Mouse (Mus musculus): ENCODE data around the gene Samd4b. TPM values are rescaled to one million over a fixed set of nuclear protein-coding genes. Genes with fewer than 3 reads are reported as not detected.
A peak's percentile ranks its signal among the peaks of the same experiment; 100 is the strongest.

Gene Samd4b
- polyA plus RNA-seq, 1 experiment from 2014 or later = 40.2 TPM

- H3K27ac ChIP-seq = no peak overlapping the region
- WGBS = 63% methylated on average over 10 of the region's 10 CpGs
- H3K4me1 ChIP-seq = peaks cover 14% of the 10 kb centered on the region
- no peak for DNase-seq (ENCODE audit: low spot score)
- no peak overlapping the region for H3K4me3 ChIP-seq
- H3K36me3 ChIP-seq = peaks cover 52% of the 10 kb centered on the region
- no peaks in the 10 kb centered on the region for H3K9me3 ChIP-seq (replicated peaks)
- H3K27me3 ChIP-seq (ENCODE audit: low read depth, poor library complexity, severe bottlenecking) = peaks cover 39% of the 10 kb centered on the region
Measured at GRCm38 (mm10) chr7:28464416-28465212, 133.3 kb downstream of the Samd4b start.

- DNase-seq (ENCODE audit: low spot score) = no peak
- peaks cover 71% of the 10 kb centered on the region for H3K36me3 ChIP-seq
Measured at GRCm38 (mm10) chr7:28462769-28463168, 135.2 kb downstream of the Samd4b start.

DNA sequence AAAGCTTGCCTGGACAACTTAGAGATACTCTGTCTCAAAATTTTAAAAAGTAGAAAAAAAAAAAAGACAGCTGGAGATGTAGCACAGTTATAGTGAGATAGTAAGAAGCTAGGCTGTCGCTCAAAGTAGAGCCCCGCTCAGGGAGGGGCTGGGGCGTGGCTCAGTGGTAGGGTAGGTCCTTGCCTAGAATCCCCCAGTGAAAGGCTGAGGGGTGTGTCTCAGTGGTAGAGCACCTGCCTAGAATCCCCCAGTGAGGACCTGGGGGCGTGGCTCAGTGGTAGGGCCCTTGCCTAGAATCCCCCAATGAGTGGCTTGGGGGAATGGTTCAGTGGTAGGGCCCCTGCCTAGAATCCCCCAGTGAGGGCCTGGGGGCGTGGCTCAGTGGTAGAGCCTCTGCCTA, 137.6 kb downstream of the Samd4b start:
- H3K4me3 ChIP-seq = no peak overlapping the region
- peaks cover 2% of the 10 kb centered on the region; the same call in 1 of the 2 replicates for H3K27me3 ChIP-seq (ENCODE audit: low read depth, poor library complexity, severe bottlenecking)
- H3K36me3 ChIP-seq = peaks cover 92% of the 10 kb centered on the region
- no peaks in the 10 kb centered on the region for H3K9me3 ChIP-seq (replicated peaks)
- H3K27ac ChIP-seq = no peak overlapping the region
- H3K4me1 ChIP-seq = no peaks in the 10 kb centered on the region; the same call in 1 of the 2 replicates
- no peak for DNase-seq (ENCODE audit: low spot score)
- 93% methylated on average over 5 of the region's 5 CpGs for WGBS

More at GRCm38 (mm10) chr7:28462769-28463168, 135.2 kb downstream of the Samd4b start:
- Histone ChIP-seq H3K27me3 (ENCODE audit: low read depth, poor library complexity, severe bottlenecking) (peaks cover 26% of the 10 kb centered on the region), H3K4me1 (peaks cover 14% of the 10 kb centered on the region), H3K9me3 (replicated peaks) (no peaks in the 10 kb centered on the region), H3K4me3 (no peak overlapping the region), H3K27ac (no peak overlapping the region)
- WGBS = 96% methylated on average over 2 of the region's 2 CpGs

DNA sequence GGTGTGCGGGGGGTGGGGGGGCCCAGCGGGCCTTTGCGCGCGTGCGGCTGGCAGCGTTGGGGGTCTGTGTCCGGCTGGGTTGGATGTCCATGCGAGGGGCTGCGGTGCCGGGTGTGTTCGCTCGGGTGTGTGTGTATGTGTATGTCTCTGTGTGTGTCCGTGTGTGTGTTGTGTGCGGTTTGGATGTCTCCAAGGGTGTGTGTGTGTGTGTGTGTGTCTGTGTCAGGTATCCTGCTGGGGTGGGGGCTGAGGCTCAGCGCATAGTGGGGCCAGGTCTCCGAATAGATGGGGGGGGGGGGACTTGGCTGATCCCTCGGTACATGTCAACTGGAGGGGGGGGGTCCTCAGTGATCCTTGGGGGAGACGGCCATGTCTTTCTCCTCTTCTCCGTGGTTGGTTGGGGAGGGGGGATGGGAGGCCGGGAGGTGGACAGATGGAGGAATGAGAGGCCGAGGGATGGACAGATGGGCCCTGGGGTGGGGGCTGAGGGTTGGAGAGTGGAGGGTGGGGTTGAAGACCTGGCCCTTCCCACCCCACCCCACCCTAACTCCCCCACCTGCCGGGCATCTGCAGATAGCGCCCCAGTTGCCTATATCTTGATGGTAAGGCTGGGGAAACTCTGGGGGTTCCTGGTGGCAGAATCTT, 145.5 kb downstream of the Samd4b start:
- 4% methylated on average over 24 of the region's 24 CpGs for WGBS
- no peaks in the 10 kb centered on the region for H3K9me3 ChIP-seq (replicated peaks)
- DNase-seq (ENCODE audit: low spot score) = no peak

DNA sequence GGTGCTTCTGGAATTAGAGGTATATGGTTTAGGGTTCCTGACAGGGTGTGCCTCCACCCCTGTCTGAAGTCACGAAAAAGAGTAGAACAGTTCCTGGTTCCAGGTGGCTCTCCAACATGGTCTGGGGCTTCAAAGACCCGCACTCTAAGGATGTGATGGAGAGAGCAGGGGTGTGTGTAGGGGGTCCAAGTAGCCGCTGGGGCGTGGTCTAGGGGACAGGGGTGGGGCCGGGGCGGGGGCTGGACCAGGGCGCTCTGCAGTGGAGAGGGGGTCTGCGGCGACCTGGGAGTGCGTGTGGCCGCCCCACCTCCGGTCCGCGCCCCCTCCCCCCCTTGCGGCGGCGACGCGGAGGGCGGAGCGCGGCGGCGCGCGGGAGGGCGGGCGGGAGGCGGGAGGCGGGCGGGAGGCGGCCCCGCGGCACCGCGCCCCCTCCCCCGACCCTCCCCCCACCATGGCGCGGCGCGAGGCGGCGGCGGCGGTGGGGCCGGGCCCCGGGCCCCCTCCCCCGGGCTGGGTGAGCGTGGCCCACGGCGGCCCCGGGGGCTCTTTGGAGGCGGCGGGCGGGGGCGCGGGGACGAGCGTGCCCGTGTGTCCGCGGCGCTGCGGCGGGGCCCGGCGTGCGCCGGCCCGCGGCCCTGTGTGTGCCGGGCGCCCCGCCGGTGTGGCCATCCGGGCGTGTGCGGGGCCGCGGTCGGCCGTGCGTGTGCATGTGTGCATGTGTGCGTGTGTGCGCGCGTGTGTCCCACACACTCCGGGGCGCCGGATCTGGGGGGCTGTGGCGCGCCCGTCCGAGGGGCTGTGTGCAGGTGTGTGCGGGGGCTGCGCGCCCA, 146.2 kb downstream of the Samd4b start, which contains the start of gene Lrfn1:
Gene Lrfn1, plus strand, starts transcription at position 450 of the 830 bp plus-strand sequence.
- Histone ChIP-seq H3K36me3 (peaks cover 25% of the 10 kb centered on the region), H3K27me3 (ENCODE audit: low read depth, poor library complexity, severe bottlenecking) (0 out of 2 replicates have a peak, but pooled peaks cover 4% of the 10 kb centered on the region), H3K27ac (peak within 1 kb of the TSS; percentile 89), H3K4me3 (peak within 1 kb of the TSS; percentile 94), H3K4me1 (peaks cover 23% of the 10 kb centered on the region), H3K9me3 (replicated peaks) (no peaks in the 10 kb centered on the region)
- WGBS = 4% methylated on average over 68 of the region's 97 CpGs
- peak; percentile 68 for DNase-seq (ENCODE audit: low spot score)

More for the DNA sequence above, 145.5 kb downstream of the Samd4b start:
- Histone ChIP-seq H3K36me3 (peaks cover 32% of the 10 kb centered on the region), H3K27me3 (ENCODE audit: low read depth, poor library complexity, severe bottlenecking) (0 out of 2 replicates have a peak, but pooled peaks cover 4% of the 10 kb centered on the region), H3K4me3 (peak overlapping the region; percentile 94), H3K4me1 (peaks cover 17% of the 10 kb centered on the region), H3K27ac (peak overlapping the region; percentile 89)

DNA sequence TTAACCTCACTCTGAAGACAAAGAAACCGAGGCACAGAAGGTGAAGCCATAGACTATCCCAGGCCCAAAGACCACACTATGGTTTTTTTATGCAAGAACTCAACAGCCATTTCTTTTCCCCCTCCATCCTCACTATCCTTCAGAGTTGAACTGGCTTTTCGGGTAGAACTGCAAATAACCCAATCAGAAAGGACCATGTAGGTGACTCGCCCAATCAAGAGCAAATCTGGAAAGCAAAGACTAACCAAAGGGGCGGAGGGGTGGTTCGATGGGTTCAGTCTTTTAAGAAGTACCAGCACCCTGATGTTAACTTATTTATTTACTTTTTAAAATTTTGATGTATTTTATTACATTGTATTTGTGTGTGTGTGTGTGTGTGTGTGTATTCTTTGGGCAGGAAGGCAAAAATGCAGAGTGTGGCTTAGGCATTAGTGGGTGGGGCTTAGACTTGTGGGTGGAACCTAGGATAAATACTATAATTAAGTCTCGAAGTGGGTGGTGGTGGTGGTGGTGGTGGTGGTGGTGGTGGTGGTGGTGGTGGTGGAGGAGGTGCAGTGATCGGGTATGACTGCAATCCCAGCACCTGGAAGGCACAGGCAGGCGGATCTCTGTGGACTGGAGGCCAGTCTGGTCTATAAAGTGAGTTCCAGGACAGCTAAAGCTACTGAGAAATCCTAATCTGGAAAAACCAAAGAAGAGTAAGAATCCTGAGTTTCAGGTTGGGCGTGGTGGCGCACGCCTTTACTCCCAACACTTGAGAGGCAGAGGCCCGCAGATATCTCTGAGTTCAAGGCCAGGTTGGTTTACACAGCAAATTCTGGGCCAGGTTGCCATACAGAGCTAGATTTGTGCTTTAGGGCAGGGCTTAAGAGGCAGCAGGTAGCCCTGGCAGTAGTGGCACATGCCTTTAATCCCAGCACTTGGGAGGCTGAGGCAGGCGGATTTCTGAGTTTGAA, 149.8 kb downstream of the Samd4b start:
- Histone ChIP-seq H3K4me3 (no peak overlapping the region), H3K36me3 (no peaks in the 10 kb centered on the region), H3K4me1 (peaks cover 21% of the 10 kb centered on the region), H3K27ac (no peak overlapping the region), H3K27me3 (ENCODE audit: low read depth, poor library complexity, severe bottlenecking) (peaks cover 18% of the 10 kb centered on the region), H3K9me3 (replicated peaks) (no peaks in the 10 kb centered on the region)
- WGBS = 64% methylated on average over 13 of the region's 13 CpGs
- no peak for DNase-seq (ENCODE audit: low spot score)

- WGBS = 13% methylated on average over 12 of the region's 12 CpGs
- Histone ChIP-seq H3K9me3 (replicated peaks) (no peaks in the 10 kb centered on the region), H3K4me1 (peaks cover 12% of the 10 kb centered on the region), H3K36me3 (no peaks in the 10 kb centered on the region), H3K4me3 (no peak overlapping the region; the same call in 1 of the 2 replicates), H3K27ac (no peak overlapping the region), H3K27me3 (ENCODE audit: low read depth, poor library complexity, severe bottlenecking) (peaks cover 18% of the 10 kb centered on the region)
- no peak for DNase-seq (ENCODE audit: low spot score)
Measured at GRCm38 (mm10) chr7:28447101-28447830, 150.7 kb downstream of the Samd4b start.

- DNase-seq (ENCODE audit: low spot score) = peak; percentile 90
- 8% methylated on average over 12 of the region's 12 CpGs for WGBS
- no peaks in the 10 kb centered on the region for H3K36me3 ChIP-seq
- no peaks in the 10 kb centered on the region for H3K9me3 ChIP-seq (replicated peaks)
- no peak overlapping the region for H3K27ac ChIP-seq
- no peak overlapping the region for H3K4me3 ChIP-seq
- peaks cover 18% of the 10 kb centered on the region for H3K27me3 ChIP-seq (ENCODE audit: low read depth, poor library complexity, severe bottlenecking)
- H3K4me1 ChIP-seq = peaks cover 8% of the 10 kb centered on the region
Measured at GRCm38 (mm10) chr7:28446446-28446845, 151.5 kb downstream of the Samd4b start.

GRCm38 (mm10) chr7:28444344-28444974, 153.5 kb downstream of the Samd4b start:
- no peak overlapping the region for H3K27ac ChIP-seq
- H3K4me3 ChIP-seq = no peak overlapping the region
- H3K9me3 ChIP-seq (replicated peaks) = no peaks in the 10 kb centered on the region
- peaks cover 14% of the 10 kb centered on the region for H3K27me3 ChIP-seq (ENCODE audit: low read depth, poor library complexity, severe bottlenecking)
- no peaks in the 10 kb centered on the region for H3K36me3 ChIP-seq
- DNase-seq (ENCODE audit: low spot score) = no peak
- H3K4me1 ChIP-seq = peaks cover 8% of the 10 kb centered on the region
- 87% methylated on average over 13 of the region's 13 CpGs for WGBS

- Histone ChIP-seq H3K27ac (no peak overlapping the region), H3K36me3 (no peaks in the 10 kb centered on the region), H3K27me3 (ENCODE audit: low read depth, poor library complexity, severe bottlenecking) (peaks cover 14% of the 10 kb centered on the region), H3K4me1 (peaks cover 8% of the 10 kb centered on the region), H3K9me3 (replicated peaks) (no peaks in the 10 kb centered on the region), H3K4me3 (no peak overlapping the region)
- DNase-seq (ENCODE audit: low spot score) = no peak
- WGBS = 69% methylated on average over 4 of the region's 4 CpGs
Measured at GRCm38 (mm10) chr7:28442688-28443087, 155.3 kb downstream of the Samd4b start.

Data from limb, embryonic 10.5 days (tissue).